Mouse (Mus musculus): ENCODE data around the gene Tmsb15b1.
"Not testable (repeated sequence)": the region's sequence is repeated elsewhere in the genome, so short reads cannot be mapped to it uniquely, and the experiment has no call there.

The Tmsb15b1 gene

GRCm38 (mm10) chrX:136976424-136977084 is at the start of gene Tmsb15b1, which contains the start of gene Tmsb15l:
TSS of gene Tmsb15b1 (minus strand) at chrX:136976874.
TSS of gene Tmsb15l (minus strand) at chrX:136976869.
- in situ Hi-C loops (cut with MboI, MseI) = no loop called here

- in situ Hi-C loops (cut with MboI, MseI) = no loop called here
Observed at GRCm38 (mm10) chrX:137019310-137019709, 42.6 kb upstream of the Tmsb15b1 start.

- in situ Hi-C loops (cut with MboI, MseI) = no loop called here
Observed at GRCm38 (mm10) chrX:137017668-137018067, 41.0 kb upstream of the Tmsb15b1 start.

- in situ Hi-C loops (cut with MboI, MseI) = no loop called here
Observed at GRCm38 (mm10) chrX:137015099-137015709, 38.5 kb upstream of the Tmsb15b1 start.

GRCm38 (mm10) chrX:136996256-136996655 is 19.6 kb upstream of the Tmsb15b1 start:
- in situ Hi-C loops (cut with MboI, MseI) = no loop called here

GRCm38 (mm10) chrX:136993641-136994040 is 17.0 kb upstream of the Tmsb15b1 start:
- in situ Hi-C loops (cut with MboI, MseI) = no loop called here

- in situ Hi-C loops (cut with MboI, MseI) = no loop called here
Observed at GRCm38 (mm10) chrX:136992978-136993547, 16.4 kb upstream of the Tmsb15b1 start, which contains the start of gene Zcchc18. TSS of gene Zcchc18 (plus strand) at chrX:136993155.

- in situ Hi-C loops (cut with MboI, MseI) = no loop called here
Observed at GRCm38 (mm10) chrX:136992191-136992965, 15.7 kb upstream of the Tmsb15b1 start.

- in situ Hi-C loops (cut with MboI, MseI) = no loop called here
Observed at GRCm38 (mm10) chrX:136991274-136991673, 14.6 kb upstream of the Tmsb15b1 start.

- in situ Hi-C loops (cut with MboI, MseI) = no loop called here
Observed at GRCm38 (mm10) chrX:136986039-136986438, 9.4 kb upstream of the Tmsb15b1 start.

- in situ Hi-C loops (cut with MboI, MseI) = no loop called here
Observed at GRCm38 (mm10) chrX:136978616-136979015, 1.9 kb upstream of the Tmsb15b1 start.

- in situ Hi-C loops (cut with MboI, MseI) = not testable (repeated sequence)
Observed at GRCm38 (mm10) chrX:136975397-136975796, 1.3 kb downstream of the Tmsb15b1 start, which contains the start of gene Tmsb15b2. TSS of gene Tmsb15b2 (minus strand) at chrX:136975497.

GRCm38 (mm10) chrX:136959688-136960087 is 17.0 kb downstream of the Tmsb15b1 start:
- in situ Hi-C loops (cut with MboI, MseI) = no loop called here

- in situ Hi-C loops (cut with MboI, MseI) = not testable (repeated sequence)
Observed at GRCm38 (mm10) chrX:136958300-136958699, 18.4 kb downstream of the Tmsb15b1 start.

- in situ Hi-C loops (cut with MboI, MseI) = not testable (repeated sequence)
Observed at GRCm38 (mm10) chrX:136957583-136958279, 18.9 kb downstream of the Tmsb15b1 start.

GRCm38 (mm10) chrX:136937985-136938384 is 38.7 kb downstream of the Tmsb15b1 start:
- in situ Hi-C loops (cut with MboI, MseI) = no loop called here

- in situ Hi-C loops (cut with MboI, MseI) = no loop called here
Observed at GRCm38 (mm10) chrX:136927031-136927430, 49.6 kb downstream of the Tmsb15b1 start, which contains the start of gene H2bfm. TSS of gene H2bfm (plus strand) at chrX:136927325.

- in situ Hi-C loops (cut with MboI, MseI) = no loop called here
Observed at GRCm38 (mm10) chrX:136925863-136926262, 50.8 kb downstream of the Tmsb15b1 start.

Measured in regulatory T cell (primary cell).